Mouse (Mus musculus): Measurements from ENCODE around the gene C330007P06Rik. TPM values are rescaled to one million over a fixed set of nuclear protein-coding genes. Genes with fewer than 3 reads are reported as not detected.

Gene C330007P06Rik
- 15.7 and 23.0 TPM in 2 replicates for polyA plus RNA-seq (2014; fragmentation: Nextera tagmentation; extraction: Ambion mirVana)

- Histone ChIP-seq H3K4me2 (ENCODE audit: low read length) (peak within 1 kb of the TSS; percentile 62), H3K4me3 (replicated peaks; ENCODE audit: low read depth, low read length) (peak within 1 kb of the TSS; percentile 61), H3K36me3 (ENCODE audit: control insufficient read depth, insufficient read depth, low read length) (no peaks in the 10 kb centered on the region), H3K9me3 (ENCODE audit: control insufficient read depth, low read length) (no peaks in the 10 kb centered on the region), H3K27me3 (ENCODE audit: control insufficient read depth, insufficient read depth, low read length) (no peaks in the 10 kb centered on the region), H3K4me1 (ENCODE audit: control insufficient read depth, insufficient read depth, low read length) (0 out of 2 replicates have a peak, but pooled peaks cover 4% of the 10 kb centered on the region), H3K27ac (replicated peaks; ENCODE audit: low read depth, low read length) (peak within 1 kb of the TSS; percentile 73), H3K9ac (replicated peaks; ENCODE audit: low read length) (peak within 1 kb of the TSS; percentile 72)
- WGBS: 34% methylated on average over 8 of the region's 8 CpGs
- DNase-seq (no peak), ATAC-seq (ENCODE audit: low FRiP score, low TSS enrichment) (no peak)
Observed at GRCm38 (mm10) chrX:36873765-36874164, at the start of gene C330007P06Rik, which contains the start of gene Ube2a. C330007P06Rik (minus strand) TSS chrX:36874111. Ube2a (plus strand) TSS chrX:36873900.

- no peak for ATAC-seq (ENCODE audit: low FRiP score, low TSS enrichment)
- H3K4me3 ChIP-seq (replicated peaks; ENCODE audit: low read depth, low read length): no peak overlapping the region
Observed at GRCm38 (mm10) chrX:36921346-36921745, 47.4 kb upstream of the C330007P06Rik start.

GRCm38 (mm10) chrX:36917749-36918148 is 43.8 kb upstream of the C330007P06Rik start:
- H3K4me3 ChIP-seq (replicated peaks; ENCODE audit: low read depth, low read length): no peak overlapping the region
- ATAC-seq (ENCODE audit: low FRiP score, low TSS enrichment) (no peak), DNase-seq (no peak)
- no peaks in the 10 kb centered on the region for H3K9me3 ChIP-seq (ENCODE audit: control insufficient read depth, low read length)
- H3K27me3 ChIP-seq (ENCODE audit: control insufficient read depth, insufficient read depth, low read length): no peaks in the 10 kb centered on the region
- H3K9ac ChIP-seq (replicated peaks; ENCODE audit: low read length): no peak overlapping the region
- 83% methylated on average over 1 of the region's 1 CpGs for WGBS
- no peak overlapping the region for H3K4me2 ChIP-seq (ENCODE audit: low read length)
- H3K36me3 ChIP-seq (ENCODE audit: control insufficient read depth, insufficient read depth, low read length): 0 out of 2 replicates have a peak, but pooled peaks cover 3% of the 10 kb centered on the region
- no peak overlapping the region for H3K27ac ChIP-seq (replicated peaks; ENCODE audit: low read depth, low read length)
- no peaks in the 10 kb centered on the region for H3K4me1 ChIP-seq (ENCODE audit: control insufficient read depth, insufficient read depth, low read length)

More at GRCm38 (mm10) chrX:36921346-36921745, 47.4 kb upstream of the C330007P06Rik start:
- H3K9ac ChIP-seq (replicated peaks; ENCODE audit: low read length): no peak overlapping the region
- no peaks in the 10 kb centered on the region for H3K27me3 ChIP-seq (ENCODE audit: control insufficient read depth, insufficient read depth, low read length)
- no peaks in the 10 kb centered on the region for H3K4me1 ChIP-seq (ENCODE audit: control insufficient read depth, insufficient read depth, low read length)
- H3K9me3 ChIP-seq (ENCODE audit: control insufficient read depth, low read length): no peaks in the 10 kb centered on the region
- H3K36me3 ChIP-seq (ENCODE audit: control insufficient read depth, insufficient read depth, low read length): 0 out of 2 replicates have a peak, but pooled peaks cover 7% of the 10 kb centered on the region
- no peak overlapping the region for H3K27ac ChIP-seq (replicated peaks; ENCODE audit: low read depth, low read length)
- no peak overlapping the region for H3K4me2 ChIP-seq (ENCODE audit: low read length)
- DNase-seq: no peak
- 92% methylated on average over 4 of the region's 4 CpGs for WGBS

GRCm38 (mm10) chrX:36911343-36911742 is 37.4 kb upstream of the C330007P06Rik start:
- Histone ChIP-seq H3K9me3 (ENCODE audit: control insufficient read depth, low read length) (no peaks in the 10 kb centered on the region), H3K4me2 (ENCODE audit: low read length) (no peak overlapping the region), H3K4me1 (ENCODE audit: control insufficient read depth, insufficient read depth, low read length) (no peaks in the 10 kb centered on the region), H3K27ac (replicated peaks; ENCODE audit: low read depth, low read length) (no peak overlapping the region), H3K27me3 (ENCODE audit: control insufficient read depth, insufficient read depth, low read length) (no peaks in the 10 kb centered on the region), H3K4me3 (replicated peaks; ENCODE audit: low read depth, low read length) (no peak overlapping the region), H3K36me3 (ENCODE audit: control insufficient read depth, insufficient read depth, low read length) (no peaks in the 10 kb centered on the region), H3K9ac (replicated peaks; ENCODE audit: low read length) (no peak overlapping the region)
- peak; percentile 79 for DNase-seq
- WGBS: 46% methylated on average over 12 of the region's 12 CpGs
- no peak for ATAC-seq (ENCODE audit: low FRiP score, low TSS enrichment)

GRCm38 (mm10) chrX:36906539-36906938 is 32.6 kb upstream of the C330007P06Rik start:
- no peak overlapping the region for H3K27ac ChIP-seq (replicated peaks; ENCODE audit: low read depth, low read length)
- 40% methylated on average over 5 of the region's 5 CpGs for WGBS
- no peaks in the 10 kb centered on the region for H3K9me3 ChIP-seq (ENCODE audit: control insufficient read depth, low read length)
- DNase-seq: peak; percentile 50
- H3K4me1 ChIP-seq (ENCODE audit: control insufficient read depth, insufficient read depth, low read length): no peaks in the 10 kb centered on the region
- no peak for ATAC-seq (ENCODE audit: low FRiP score, low TSS enrichment)
- H3K36me3 ChIP-seq (ENCODE audit: control insufficient read depth, insufficient read depth, low read length): no peaks in the 10 kb centered on the region
- no peak overlapping the region for H3K9ac ChIP-seq (replicated peaks; ENCODE audit: low read length)
- no peak overlapping the region for H3K4me3 ChIP-seq (replicated peaks; ENCODE audit: low read depth, low read length)
- no peak overlapping the region for H3K4me2 ChIP-seq (ENCODE audit: low read length)
- H3K27me3 ChIP-seq (ENCODE audit: control insufficient read depth, insufficient read depth, low read length): no peaks in the 10 kb centered on the region

- ATAC-seq (ENCODE audit: low FRiP score, low TSS enrichment): peak; percentile 94
- H3K4me2 ChIP-seq (ENCODE audit: low read length): peak overlapping the region; percentile 53
- no peaks in the 10 kb centered on the region for H3K9me3 ChIP-seq (ENCODE audit: control insufficient read depth, low read length)
- H3K27me3 ChIP-seq (ENCODE audit: control insufficient read depth, insufficient read depth, low read length): no peaks in the 10 kb centered on the region
- peak overlapping the region; percentile 51 for H3K4me3 ChIP-seq (replicated peaks; ENCODE audit: low read depth, low read length)
- no peaks in the 10 kb centered on the region for H3K36me3 ChIP-seq (ENCODE audit: control insufficient read depth, insufficient read depth, low read length)
- H3K4me1 ChIP-seq (ENCODE audit: control insufficient read depth, insufficient read depth, low read length): no peaks in the 10 kb centered on the region
- peak overlapping the region; percentile 87 for H3K27ac ChIP-seq (replicated peaks; ENCODE audit: low read depth, low read length)
- H3K9ac ChIP-seq (replicated peaks; ENCODE audit: low read length): peak overlapping the region; percentile 67
- peak; percentile 96 for DNase-seq
- WGBS: 24% methylated on average over 32 of the region's 32 CpGs
Observed at GRCm38 (mm10) chrX:36903115-36903768, 29.3 kb upstream of the C330007P06Rik start.

- peak within 1 kb of the TSS; percentile 67 for H3K9ac ChIP-seq (replicated peaks; ENCODE audit: low read length)
- H3K27me3 ChIP-seq (ENCODE audit: control insufficient read depth, insufficient read depth, low read length): no peaks in the 10 kb centered on the region
- H3K36me3 ChIP-seq (ENCODE audit: control insufficient read depth, insufficient read depth, low read length): no peaks in the 10 kb centered on the region
- peak within 1 kb of the TSS; percentile 53 for H3K4me2 ChIP-seq (ENCODE audit: low read length)
- ATAC-seq (ENCODE audit: low FRiP score, low TSS enrichment) (peak; percentile 80), DNase-seq (peak; percentile 63)
- H3K4me1 ChIP-seq (ENCODE audit: control insufficient read depth, insufficient read depth, low read length): no peaks in the 10 kb centered on the region
- 26% methylated on average over 40 of the region's 47 CpGs for WGBS
- peak within 1 kb of the TSS; percentile 87 for H3K27ac ChIP-seq (replicated peaks; ENCODE audit: low read depth, low read length)
- peak within 1 kb of the TSS; percentile 51 for H3K4me3 ChIP-seq (replicated peaks; ENCODE audit: low read depth, low read length)
- H3K9me3 ChIP-seq (ENCODE audit: control insufficient read depth, low read length): no peaks in the 10 kb centered on the region
Observed at GRCm38 (mm10) chrX:36902321-36903114, 28.6 kb upstream of the C330007P06Rik start, which contains the start of gene Nkrf. Nkrf (minus strand) TSS chrX:36902899.

GRCm38 (mm10) chrX:36901655-36902054 is 27.7 kb upstream of the C330007P06Rik start:
- H3K9me3 ChIP-seq (ENCODE audit: control insufficient read depth, low read length): no peaks in the 10 kb centered on the region
- H3K36me3 ChIP-seq (ENCODE audit: control insufficient read depth, insufficient read depth, low read length): no peaks in the 10 kb centered on the region
- H3K27me3 ChIP-seq (ENCODE audit: control insufficient read depth, insufficient read depth, low read length): no peaks in the 10 kb centered on the region
- DNase-seq: no peak
- peak overlapping the region; percentile 87 for H3K27ac ChIP-seq (replicated peaks; ENCODE audit: low read depth, low read length)
- H3K4me3 ChIP-seq (replicated peaks; ENCODE audit: low read depth, low read length): peak overlapping the region; percentile 51
- WGBS: 43% methylated on average over 3 of the region's 3 CpGs
- H3K4me1 ChIP-seq (ENCODE audit: control insufficient read depth, insufficient read depth, low read length): no peaks in the 10 kb centered on the region
- H3K9ac ChIP-seq (replicated peaks; ENCODE audit: low read length): peak overlapping the region; percentile 67
- H3K4me2 ChIP-seq (ENCODE audit: low read length): peak overlapping the region; percentile 53
- no peak for ATAC-seq (ENCODE audit: low FRiP score, low TSS enrichment)

Measured in midbrain, embryonic 14.5 days (tissue).